Mouse (Mus musculus) brown adipose tissue, adult 24 weeks (tissue): ENCODE measurements around the gene Ipcef1. TPM values are rescaled to one million over a fixed set of nuclear protein-coding genes. Genes with fewer than 3 reads are reported as not detected.
"Not testable (repeated sequence)": the region's sequence is repeated elsewhere in the genome, so short reads cannot be mapped to it uniquely, and the experiment has no call there.

ENCODE experiments used
- H3K27ac ChIP-seq: fragments of 200-500 bp; replicated peaks from 2 replicates; pipeline ENCODE4 v1.5.1; 2012; ENCODE audit warnings: low read depth, mild to moderate bottlenecking, low read length
- H3K4me1 ChIP-seq: fragments of 200-500 bp; 2 replicates; pipeline ENCODE4 v1.6.1; 2012; ENCODE audit warnings: low read length, mixed read lengths; ENCODE audit not compliant: control insufficient read depth, insufficient read depth, insufficient read length
- H3K4me3 ChIP-seq: fragments of 200-500 bp; 2 replicates; pipeline ENCODE4 v1.5.1; 2012; ENCODE audit warnings: low read depth, mild to moderate bottlenecking, low read length, moderate library complexity; ENCODE audit not compliant: insufficient read depth
- polyA plus RNA-seq: library from polyadenylated mRNA; stranded (reverse); fragments of >200 nt; gene quantifications from 2 replicates; pipeline ENCODE4 v1.2.4, GENCODE M21; 2012; ENCODE audit not compliant: missing spikeins, insufficient read depth, insufficient read length

Gene Ipcef1
- polyA plus RNA-seq, 1 experiment: not detected

DNA sequence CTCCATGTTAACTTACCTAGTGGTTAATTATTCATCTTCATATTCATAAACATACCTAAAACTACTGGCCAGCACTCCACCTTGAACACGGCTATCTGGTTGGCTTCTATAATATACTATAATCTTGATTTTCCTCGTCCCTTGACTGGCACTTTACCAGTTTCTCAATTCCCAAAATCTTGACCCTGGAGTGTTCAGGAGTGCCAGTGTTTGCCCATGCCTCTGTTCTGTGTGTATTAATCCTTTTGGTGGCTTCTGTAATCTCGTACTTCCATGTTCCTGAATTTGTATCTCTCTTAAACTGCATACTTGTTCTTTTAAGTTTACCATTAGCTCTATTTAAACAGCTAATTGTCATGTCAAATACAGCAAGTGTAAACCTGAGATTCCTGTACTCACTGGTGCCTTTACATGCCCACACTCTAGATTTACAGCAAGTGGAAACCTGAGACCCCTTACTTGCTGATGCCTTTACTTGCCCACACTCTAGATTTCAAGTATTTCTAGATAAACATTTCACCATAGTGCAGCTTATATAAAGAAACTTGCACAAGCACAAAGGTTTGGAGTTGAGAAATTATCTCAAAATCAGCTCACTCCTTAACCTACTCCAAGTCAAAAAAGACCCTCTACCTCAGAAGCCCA, 155.5 kb downstream of the Ipcef1 start:
- no peak overlapping the region for H3K27ac ChIP-seq
- no peak overlapping the region for H3K4me3 ChIP-seq
- no peaks in the 10 kb centered on the region for H3K4me1 ChIP-seq

DNA sequence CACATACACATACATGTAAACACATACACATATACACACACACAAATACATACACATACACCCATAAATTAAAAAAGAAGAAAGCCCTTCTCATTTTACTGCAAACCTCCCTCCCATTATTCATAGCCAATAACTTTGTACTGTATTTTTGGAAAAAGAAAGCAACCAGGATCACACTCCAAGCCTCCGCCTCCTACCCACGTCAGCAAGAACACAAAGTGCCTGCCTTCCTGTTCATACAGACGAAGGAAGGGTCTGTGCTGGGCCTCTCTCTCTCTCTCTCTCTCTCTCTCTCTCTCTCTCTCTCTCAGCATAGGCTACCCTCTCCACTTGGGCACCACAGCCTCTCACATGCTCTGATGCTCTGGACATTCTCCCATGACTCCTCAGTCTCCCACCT, 156.5 kb downstream of the Ipcef1 start:
- no peaks in the 10 kb centered on the region for H3K4me1 ChIP-seq
- no peak overlapping the region for H3K4me3 ChIP-seq
- H3K27ac ChIP-seq: no peak overlapping the region

DNA sequence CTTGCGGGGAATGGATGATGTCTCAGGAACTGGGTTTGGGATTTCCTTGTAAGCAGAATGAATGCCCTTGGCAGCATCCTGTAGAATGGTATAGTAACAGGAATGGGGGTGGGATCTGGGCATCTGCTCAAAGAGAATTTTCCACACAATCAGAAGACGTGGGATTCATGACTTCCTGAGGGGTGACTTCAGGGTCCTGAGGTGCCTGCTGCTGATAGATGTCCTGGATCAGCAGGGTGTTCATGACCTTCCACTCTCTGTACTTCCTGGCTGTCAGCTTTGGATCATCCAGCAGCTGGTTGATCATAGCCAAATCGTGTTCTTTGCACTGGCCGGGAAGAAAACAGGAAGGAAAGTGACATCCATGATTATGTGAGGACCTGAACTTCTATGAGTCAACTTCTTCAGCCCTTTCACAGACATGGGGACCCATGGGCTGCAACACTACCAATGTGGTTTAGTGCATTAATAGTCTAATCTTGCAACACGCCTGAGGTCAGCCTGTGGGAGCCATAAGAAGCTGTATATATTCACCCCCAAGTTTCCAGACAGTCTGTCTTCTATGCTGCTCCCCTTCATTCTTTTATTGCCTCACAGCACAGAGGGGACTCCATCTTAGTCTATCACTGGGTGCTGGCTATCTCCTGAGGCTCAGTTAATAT, 161.8 kb downstream of the Ipcef1 start:
- no peak overlapping the region for H3K27ac ChIP-seq
- no peaks in the 10 kb centered on the region for H3K4me1 ChIP-seq
- no peak overlapping the region for H3K4me3 ChIP-seq

DNA sequence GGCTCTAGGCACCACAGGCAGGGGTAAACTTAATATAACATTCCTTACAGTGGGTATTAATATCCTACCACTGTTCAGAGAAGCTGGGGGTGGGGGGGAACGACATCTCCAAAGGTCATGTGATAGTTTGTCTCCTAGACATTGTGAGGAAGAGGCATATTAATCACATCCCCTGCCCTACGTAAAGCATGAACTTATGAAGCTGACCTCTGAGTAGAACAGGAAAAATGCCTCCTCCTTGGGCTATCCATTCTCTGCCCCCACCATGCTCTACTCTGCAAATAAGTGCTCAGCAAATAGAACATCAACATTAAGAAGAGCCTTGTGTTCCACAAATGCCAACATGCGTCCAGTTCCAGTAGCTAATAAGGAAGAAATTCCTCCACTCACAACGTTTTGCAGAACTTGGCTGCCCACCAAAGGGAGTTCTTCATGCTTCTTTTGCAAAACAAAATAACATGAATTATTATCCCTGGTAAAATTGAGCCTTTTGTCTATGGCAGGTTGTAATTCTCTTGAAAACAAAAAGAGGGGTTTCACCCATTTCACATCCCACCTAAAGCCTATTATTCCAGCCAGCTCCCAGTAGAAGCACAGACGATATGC, 162.5 kb downstream of the Ipcef1 start:
- Histone ChIP-seq H3K4me3 (no peak overlapping the region), H3K27ac (no peak overlapping the region), H3K4me1 (no peaks in the 10 kb centered on the region)

DNA sequence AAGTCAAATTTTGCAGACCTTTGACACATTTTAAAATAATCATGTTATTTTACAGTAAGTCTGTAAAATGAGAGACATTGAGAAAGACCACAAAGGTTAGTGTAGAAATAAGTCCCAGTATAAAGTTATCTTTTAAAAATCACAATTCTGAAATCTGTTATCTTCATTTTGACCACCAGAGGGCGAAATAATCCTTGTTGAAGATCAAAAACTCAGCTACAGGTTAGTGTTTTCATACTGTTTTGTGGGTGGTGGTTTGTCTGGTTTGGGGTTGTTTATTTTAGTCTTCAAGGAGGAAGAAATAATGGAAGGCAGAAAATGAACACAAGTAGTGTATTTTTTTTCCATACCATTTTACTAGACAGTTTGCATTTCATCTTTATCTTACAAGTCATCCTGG, 166.8 kb downstream of the Ipcef1 start:
- Histone ChIP-seq H3K4me1 (no peaks in the 10 kb centered on the region), H3K4me3 (no peak overlapping the region), H3K27ac (no peak overlapping the region)

DNA sequence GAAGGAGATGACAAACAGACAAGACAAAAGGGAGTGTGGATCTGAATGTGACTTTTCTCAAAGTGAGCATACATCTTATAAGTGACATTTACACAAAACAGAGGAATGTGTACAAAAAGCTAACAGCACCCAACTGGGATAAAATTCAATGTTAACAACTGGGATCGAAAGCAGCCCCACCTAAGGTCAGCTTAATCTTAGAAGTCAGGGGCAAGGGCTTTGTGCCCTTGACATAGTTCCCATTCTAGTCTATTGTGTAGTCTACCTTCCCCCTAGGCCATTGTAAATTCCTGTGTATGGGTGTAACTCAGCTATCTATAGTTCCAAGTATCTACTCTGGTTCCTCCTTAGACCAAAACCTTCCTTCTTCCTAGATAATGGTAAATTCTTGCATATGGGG, 170.2 kb downstream of the Ipcef1 start:
- H3K27ac ChIP-seq, H3K4me1 ChIP-seq, H3K4me3 ChIP-seq: not testable (repeated sequence)

DNA sequence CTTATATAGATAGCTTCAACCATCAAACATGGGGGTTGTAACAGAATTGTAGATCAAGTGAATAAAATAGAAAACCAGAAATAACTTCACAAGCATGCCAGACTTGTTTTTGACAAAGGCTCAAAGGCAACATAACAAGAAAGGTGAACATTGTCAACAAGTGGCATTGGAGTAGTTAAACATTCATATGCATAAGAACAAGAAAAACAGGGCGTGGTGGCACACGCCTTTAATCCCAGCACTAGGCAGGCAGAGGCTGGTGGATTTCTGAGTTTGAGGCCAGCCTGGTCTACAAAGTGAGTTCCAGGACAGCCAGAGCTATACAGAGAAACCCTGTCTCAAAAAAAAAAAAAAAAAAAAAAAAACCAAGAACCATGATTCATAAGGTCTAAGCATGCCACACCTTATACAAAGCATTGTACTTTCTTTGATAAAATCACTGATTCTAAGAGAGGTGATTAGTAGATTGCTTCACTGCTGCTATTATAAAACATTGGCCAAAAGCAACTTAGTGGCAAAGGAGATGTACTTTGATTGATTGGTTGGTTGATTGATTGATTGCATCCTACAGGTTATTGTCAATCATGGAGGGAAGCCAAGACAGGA, 173.9 kb downstream of the Ipcef1 start:
- Histone ChIP-seq H3K27ac (no peak overlapping the region), H3K4me3 (no peak overlapping the region), H3K4me1 (no peaks in the 10 kb centered on the region)

DNA sequence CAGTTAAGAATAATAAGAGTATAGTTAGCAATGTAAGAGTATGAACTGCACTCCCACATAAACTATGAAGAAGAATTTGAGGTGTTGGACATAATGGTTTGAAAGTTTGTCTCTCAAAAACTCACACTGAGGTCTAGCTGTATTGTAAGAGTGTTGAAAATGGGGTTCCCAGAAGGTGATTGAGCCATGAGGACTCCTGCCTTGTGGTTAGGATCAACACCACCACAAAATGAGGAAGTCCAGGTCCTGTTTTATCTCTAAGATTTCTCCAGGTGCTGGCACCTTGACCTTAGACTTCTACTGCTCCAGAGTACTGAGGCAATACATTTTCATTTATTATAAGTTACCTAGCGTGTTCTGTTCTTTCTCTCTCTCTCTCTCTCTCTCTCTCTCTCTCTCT, 178.4 kb downstream of the Ipcef1 start:
- Histone ChIP-seq H3K27ac (no peak overlapping the region), H3K4me3 (no peak overlapping the region), H3K4me1 (no peaks in the 10 kb centered on the region)

DNA sequence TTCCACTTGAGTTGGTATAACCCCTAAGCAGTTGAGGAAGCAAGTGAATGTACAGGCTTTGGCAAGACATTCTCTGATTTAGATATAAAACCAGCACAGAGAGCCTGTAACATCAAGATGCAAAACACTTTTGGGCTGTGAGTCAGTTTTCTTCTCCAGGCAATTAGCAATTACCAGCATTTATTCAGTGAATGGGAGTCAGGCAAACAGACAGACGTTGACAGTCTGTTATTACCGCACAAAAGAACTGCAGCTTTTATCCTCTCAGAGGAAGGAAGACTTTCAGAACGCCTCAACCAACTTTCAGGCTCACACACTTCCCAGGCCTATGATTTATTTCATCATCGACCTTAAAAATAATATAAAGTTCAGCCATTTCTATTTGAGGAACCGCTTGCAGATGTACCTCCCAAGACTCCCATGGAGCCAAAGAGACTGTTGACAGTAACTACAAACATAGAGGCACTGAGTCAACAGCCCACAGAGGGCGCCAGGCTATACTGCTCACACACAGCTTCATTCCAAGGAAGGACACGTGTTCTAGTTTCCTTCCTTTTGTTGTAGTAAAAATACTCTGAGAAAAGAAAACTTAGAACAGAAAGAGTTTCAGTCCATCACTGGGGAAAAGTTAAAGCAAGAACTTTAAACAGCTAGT, 180.7 kb downstream of the Ipcef1 start:
- H3K4me1 ChIP-seq: no peaks in the 10 kb centered on the region
- H3K27ac ChIP-seq: no peak overlapping the region
- H3K4me3 ChIP-seq: no peak overlapping the region

DNA sequence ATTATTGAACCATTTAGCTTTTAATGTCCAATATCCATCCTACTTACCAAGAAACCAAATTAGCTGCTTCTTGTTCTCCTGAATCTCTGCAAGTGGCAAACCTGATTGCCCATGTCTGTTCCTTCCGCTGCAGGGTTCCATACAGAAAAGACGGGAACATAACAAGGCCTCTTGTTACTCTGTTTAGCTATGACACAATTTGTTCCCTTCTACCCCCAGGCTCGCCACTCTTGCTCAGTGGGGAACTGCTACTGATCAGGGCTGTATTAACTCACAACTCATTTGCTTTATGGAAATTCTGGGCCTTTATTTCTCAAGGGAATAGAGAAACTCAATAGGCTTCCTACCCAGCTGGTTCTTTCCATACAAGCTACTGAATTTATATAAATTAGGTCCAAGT, 196.5 kb downstream of the Ipcef1 start:
- H3K4me3 ChIP-seq: no peak overlapping the region

DNA sequence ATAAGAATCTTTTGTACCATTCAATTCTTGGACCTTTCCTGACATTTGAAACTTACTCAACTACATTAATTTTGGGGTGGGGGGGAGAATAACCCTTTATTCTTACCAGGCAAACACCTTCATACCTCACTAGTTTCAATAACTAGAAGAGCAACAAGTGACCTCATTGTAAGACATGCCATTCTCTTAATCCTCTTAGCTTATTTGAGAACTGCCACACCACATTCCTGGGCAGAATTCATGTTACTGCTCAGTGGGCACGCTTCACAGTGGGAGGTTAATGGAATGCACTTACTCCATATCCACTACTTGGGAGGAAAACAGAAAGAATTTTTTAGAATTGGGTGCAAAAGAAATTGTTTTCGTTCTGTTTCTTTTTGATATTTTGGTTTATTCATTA, 203.4 kb downstream of the Ipcef1 start:
- no peak overlapping the region for H3K27ac ChIP-seq
- H3K4me1 ChIP-seq: no peaks in the 10 kb centered on the region
- H3K4me3 ChIP-seq: no peak overlapping the region

More for the DNA sequence above, 196.5 kb downstream of the Ipcef1 start:
- no peaks in the 10 kb centered on the region for H3K4me1 ChIP-seq
- H3K27ac ChIP-seq: no peak overlapping the region

DNA sequence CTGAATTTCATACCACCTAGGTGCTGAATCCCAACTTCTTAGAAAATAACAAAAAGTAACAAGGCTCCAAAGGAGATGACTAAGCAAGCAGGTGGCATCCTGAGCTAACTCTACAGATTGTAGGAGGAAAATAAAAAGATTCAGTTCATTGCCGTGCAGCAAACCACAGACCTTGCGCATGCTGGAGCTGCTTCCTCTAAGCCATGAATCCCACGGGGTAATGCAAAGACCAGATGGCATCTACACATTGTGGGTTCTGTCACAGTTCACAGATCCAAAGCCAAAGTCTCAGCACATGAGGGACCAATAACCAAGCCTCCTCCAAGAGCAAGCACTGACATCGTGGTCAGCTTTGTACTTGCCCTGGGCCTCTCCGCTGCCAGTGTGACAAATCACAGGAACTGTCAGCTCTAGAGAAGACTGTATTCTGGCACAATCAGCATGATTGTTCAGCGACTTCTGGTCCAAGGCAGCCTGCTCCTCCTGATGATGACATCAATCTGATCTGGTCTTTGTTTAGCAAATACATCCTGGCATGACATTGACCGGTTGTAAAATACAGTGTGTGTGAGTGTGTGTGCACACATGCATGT, 204.0 kb downstream of the Ipcef1 start:
- Histone ChIP-seq H3K27ac (no peak overlapping the region), H3K4me3 (no peak overlapping the region), H3K4me1 (no peaks in the 10 kb centered on the region)

DNA sequence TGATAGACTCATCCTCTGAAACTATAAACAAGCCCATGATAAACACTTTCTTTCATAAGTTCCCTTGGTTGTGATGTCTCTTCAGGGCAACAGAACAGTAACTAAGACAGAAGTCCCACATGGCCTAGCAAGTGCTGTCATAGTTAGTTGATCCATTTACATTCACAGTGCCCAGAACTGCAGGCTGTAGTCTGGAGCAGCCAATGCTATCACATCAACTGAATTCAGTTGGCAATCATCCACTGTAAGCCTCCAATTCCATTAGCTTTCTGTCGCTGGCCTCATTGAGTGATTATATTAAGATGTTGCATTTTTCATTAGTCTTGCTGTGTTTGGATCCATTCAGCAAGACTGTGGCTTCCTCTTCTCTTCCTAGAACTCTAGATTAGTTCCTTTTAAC, 206.0 kb downstream of the Ipcef1 start:
- H3K27ac ChIP-seq: no peak overlapping the region
- H3K4me1 ChIP-seq: no peaks in the 10 kb centered on the region
- H3K4me3 ChIP-seq: no peak overlapping the region

DNA sequence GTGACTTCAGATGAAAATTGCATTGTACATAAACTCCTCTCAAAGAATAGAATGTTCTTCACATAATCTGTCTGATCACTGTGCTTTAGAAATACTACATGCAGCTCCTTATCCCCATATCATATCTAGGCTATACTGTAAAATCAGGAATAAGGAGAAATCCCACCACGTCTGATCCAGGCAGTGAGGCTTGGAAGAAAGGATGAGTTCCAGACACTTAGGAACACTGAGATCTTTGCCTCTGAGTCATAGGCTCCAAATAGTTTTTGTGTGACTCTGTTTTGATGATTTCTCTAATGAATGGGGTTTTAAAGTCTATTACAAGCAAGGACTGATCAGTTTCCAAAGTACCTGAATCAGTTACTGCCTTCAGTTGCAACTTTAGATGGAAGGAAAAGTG, 210.1 kb downstream of the Ipcef1 start:
- Histone ChIP-seq H3K4me1 (no peaks in the 10 kb centered on the region), H3K4me3 (no peak overlapping the region), H3K27ac (no peak overlapping the region)
